Mouse (Mus musculus) brain, embryonic 18.5 days (tissue): ENCODE measurements around the gene Phkb.
"Not testable (repeated sequence)": the region's sequence is repeated elsewhere in the genome, so short reads cannot be mapped to it uniquely, and the experiment has no call there.

Experiments used
- DNase-seq: peaks from one replicate; pipeline ENCODE4 v3.0.0-alpha.2; 2012; ENCODE audit warnings: low read depth, low spot score

The Phkb gene

DNA sequence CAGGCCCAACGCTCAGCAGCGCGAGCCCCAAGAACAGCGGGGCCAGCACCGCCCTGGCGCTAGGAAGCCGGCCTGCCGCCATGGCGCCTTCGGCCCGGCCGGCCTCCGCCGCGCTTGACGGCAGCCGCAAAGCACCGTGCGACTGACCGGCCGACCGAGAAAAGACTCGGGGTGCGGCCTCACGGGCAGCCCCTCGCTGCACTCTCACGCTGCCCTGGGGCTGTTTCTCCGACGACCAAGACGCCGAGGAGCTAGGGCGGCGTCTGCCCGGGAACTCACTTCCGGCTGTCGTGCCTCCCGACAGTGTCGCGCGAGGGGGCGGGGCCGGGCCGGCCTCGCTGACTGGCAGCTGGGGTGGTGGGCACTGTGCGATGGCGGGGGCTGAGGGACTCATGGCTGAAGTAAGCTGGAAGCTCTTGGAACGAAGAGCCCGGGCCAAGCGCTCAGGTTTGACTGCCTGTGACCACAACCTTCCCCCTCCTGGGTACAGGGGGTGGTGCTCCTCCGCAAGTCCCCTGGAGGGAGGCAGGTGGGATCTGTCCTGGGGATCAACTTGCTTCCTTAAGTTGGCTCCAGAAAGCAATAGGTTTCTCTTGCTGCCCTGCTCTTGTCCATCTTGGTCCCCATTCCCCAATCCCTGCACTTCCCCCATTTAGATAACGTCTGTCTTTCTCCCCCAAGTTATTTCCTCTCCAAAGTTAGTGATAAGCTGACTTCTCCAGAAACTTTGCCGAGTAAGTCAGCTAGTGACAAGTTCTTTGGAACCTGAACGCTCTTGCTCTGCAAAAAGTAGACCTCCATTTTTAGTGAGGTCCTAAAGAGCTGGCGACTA lies at the start of gene Phkb, which contains the start of gene Itfg1:
TSS of gene Phkb (plus strand) at position 303 of the 832 bp plus-strand sequence.
TSS of gene Itfg1 (minus strand) at position 265 of the 832 bp plus-strand sequence.
- peak; percentile 73 for DNase-seq

- not testable (repeated sequence) for DNase-seq
Measured at GRCm38 (mm10) chr8:85796392-85796791, 44.4 kb upstream of the Phkb start.

DNA sequence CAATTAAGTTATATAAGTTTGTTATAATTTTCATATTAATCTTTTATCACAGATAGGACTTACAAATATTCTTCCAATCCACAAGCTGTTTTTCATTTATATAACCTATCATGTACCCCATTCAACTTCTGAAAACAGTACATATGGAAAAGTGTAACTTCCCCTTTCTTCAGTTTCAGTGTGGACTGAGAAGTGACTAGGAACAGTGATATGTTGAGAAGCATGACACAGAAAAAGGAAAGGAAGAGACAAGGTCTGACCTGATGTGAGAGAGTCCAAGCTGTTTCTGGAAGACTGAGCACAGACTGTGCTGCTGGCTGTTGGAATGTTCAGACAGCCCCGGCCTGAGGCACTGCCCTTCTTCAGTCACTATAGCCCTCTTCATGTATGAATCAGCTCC lies 40.6 kb upstream of the Phkb start:
- no peak for DNase-seq

GRCm38 (mm10) chr8:85801408-85801807 lies 39.4 kb upstream of the Phkb start:
- no peak for DNase-seq

- no peak for DNase-seq
Measured at GRCm38 (mm10) chr8:85813621-85814020, 27.1 kb upstream of the Phkb start.

GRCm38 (mm10) chr8:85839916-85840656 lies 673 bp upstream of the Phkb start:
- DNase-seq, result no peak

GRCm38 (mm10) chr8:85841489-85841795 lies 683 bp downstream of the Phkb start:
- DNase-seq, result no peak

- no peak for DNase-seq
Measured at GRCm38 (mm10) chr8:85845887-85846286, 5.1 kb downstream of the Phkb start.

GRCm38 (mm10) chr8:85854220-85855123 lies 13.7 kb downstream of the Phkb start:
- no peak for DNase-seq

- not testable (repeated sequence) for DNase-seq
Measured at GRCm38 (mm10) chr8:85857227-85857896, 16.6 kb downstream of the Phkb start.

- DNase-seq, result no peak
Measured at GRCm38 (mm10) chr8:85860612-85861011, 19.9 kb downstream of the Phkb start.

DNA sequence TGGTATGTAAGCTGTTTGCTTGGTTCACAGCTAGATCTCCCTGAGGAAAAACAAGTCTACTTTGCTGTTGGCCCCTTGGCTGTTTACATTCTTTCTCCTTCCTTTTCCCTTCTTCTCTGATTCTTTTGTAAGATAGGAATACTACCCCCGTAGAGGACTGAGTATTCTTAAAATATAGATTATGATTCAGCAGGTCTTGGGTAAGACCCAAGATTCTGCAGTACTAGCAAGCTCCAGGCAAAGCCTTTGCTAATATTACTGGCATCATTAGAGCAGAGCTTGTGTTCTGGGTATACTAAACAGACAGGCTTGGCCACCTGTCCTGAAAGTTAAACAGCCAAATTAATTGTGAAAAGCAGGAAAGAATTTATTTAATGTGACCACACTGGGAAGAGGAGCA lies 21.6 kb downstream of the Phkb start:
- DNase-seq, result no peak

GRCm38 (mm10) chr8:85871660-85872059 lies 30.9 kb downstream of the Phkb start:
- DNase-seq, result no peak

- no peak for DNase-seq
Measured at GRCm38 (mm10) chr8:85877976-85878375, 37.2 kb downstream of the Phkb start.

DNA sequence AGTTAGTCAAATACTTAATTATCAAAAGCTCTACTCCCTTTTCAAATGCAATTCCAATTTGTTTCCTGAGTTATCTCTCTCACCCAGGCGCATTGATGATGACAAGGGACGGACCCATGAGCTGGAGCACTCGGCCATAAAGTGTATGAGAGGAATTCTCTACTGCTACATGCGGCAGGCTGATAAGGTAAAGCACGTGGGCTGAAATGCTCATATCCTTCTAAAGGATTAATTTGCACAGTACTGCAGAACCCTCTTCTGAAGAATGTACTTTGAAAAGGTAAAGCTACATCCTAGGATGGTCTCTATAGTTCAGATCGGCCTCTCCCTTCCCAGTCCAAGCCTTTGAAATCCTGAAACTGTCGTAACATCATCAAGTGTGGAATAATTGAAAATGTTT lies 38.9 kb downstream of the Phkb start:
- DNase-seq, result no peak

GRCm38 (mm10) chr8:85884811-85885210 lies 44.1 kb downstream of the Phkb start:
- no peak for DNase-seq

GRCm38 (mm10) chr8:85897636-85898035 lies 56.9 kb downstream of the Phkb start:
- DNase-seq, result no peak

GRCm38 (mm10) chr8:85924991-85925390 lies 84.2 kb downstream of the Phkb start:
- DNase-seq, result no peak

DNA sequence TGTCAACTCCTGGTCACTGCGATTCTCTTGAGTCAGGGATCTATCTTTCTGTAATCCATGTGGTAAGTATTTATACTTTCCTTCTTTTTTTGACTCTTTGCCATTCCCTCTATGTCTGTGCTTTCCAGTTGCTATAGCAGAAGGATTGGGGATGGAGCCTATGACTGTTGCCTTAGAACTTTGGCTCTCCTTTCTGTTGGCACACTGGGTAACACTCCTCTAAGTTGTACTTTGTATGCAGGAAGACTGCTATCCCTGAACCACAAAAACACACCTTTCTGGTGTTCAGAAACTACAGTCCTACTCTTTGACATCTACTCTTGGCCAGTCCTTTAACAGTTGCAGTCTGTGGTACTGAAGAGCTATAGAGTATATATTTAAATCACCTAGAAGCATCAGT lies 84.8 kb downstream of the Phkb start:
- DNase-seq, result no peak

- peak; percentile 24 for DNase-seq
Measured at GRCm38 (mm10) chr8:85926107-85926506, 85.3 kb downstream of the Phkb start.

DNA sequence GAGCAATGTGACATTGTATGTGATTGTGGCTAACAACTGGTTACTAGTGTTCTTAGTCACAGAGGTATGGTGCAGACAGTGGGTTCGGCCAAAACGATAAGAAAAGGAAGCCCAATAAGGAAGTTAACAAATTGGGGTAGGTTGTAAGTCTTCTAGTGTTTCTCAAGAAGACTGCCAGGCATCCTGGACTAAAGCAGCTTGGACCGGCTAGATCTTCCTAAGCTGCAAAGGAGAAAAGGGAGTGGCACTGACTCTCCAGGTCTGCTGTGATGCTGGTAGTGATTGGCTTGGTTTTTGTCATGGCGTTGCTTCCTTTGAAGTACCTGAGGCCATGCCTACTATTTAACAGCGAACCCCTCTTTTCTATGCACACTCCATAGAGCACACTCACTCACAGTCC lies 95.4 kb downstream of the Phkb start:
- DNase-seq, result no peak
